Mouse (Mus musculus): Measurements from ENCODE around the gene Rnf187. TPM values are rescaled to one million over a fixed set of nuclear protein-coding genes. Genes with fewer than 3 reads are reported as not detected.

Rnf187 gene
- total and polyA plus RNA-seq, 3 experiments: 280 to 3,830 (median 337) TPM

GRCm38 (mm10) chr11:58914461-58915028, 24.2 kb downstream of the Rnf187 start:
- peak overlapping the region; percentile 73 for H3K9ac ChIP-seq (ENCODE audit: control insufficient read depth, low read depth, low read length, poor library complexity, severe bottlenecking)
- H3K9me3 ChIP-seq (replicated peaks; ENCODE audit: insufficient read depth, low read length): no peaks in the 10 kb centered on the region
- no peaks in the 10 kb centered on the region for H3K79me2 ChIP-seq (ENCODE audit: control insufficient read depth, insufficient read depth, low read length, poor library complexity)
- peaks cover 8 to 24% of the 10 kb centered on the region in 2 experiments for H3K4me1 ChIP-seq (ENCODE audit: control insufficient read depth in 1 of 2, insufficient read depth in 2 of 2, low read length in 2 of 2)
- H3K4me3 ChIP-seq (ENCODE audit: control insufficient read depth in 1 of 2, insufficient read depth in 1 of 2, low read depth in 2 of 2, low read length in 2 of 2): peak overlapping the region; percentile 29 to 86
- H3K27ac ChIP-seq (ENCODE audit: control insufficient read depth, low read depth, low read length): no peak overlapping the region
- peaks cover 0 to 16% of the 10 kb centered on the region in 2 experiments; a peak in 2 of 4 replicates for H3K36me3 ChIP-seq (ENCODE audit: control insufficient read depth in 1 of 2, insufficient read depth in 2 of 2, low read length in 2 of 2)
- peak; percentile 83 for DNase-seq (ENCODE audit: low read depth, low spot score)
- H3K27me3 ChIP-seq (ENCODE audit: control insufficient read depth in 1 of 2, insufficient read depth in 2 of 2, low read length in 2 of 2): no peaks in the 10 kb centered on the region; a peak in 1 of 4 replicates
- TF ChIP-seq JUND (IDR thresholded peaks at IDR 0.05; ENCODE audit: low read depth, low read length): no peak
- no peak for TF ChIP-seq TCF12 (IDR thresholded peaks at IDR 0.05; ENCODE audit: low read depth, low read length)
- 0 out of 2 replicates have a peak, but pooled peaks have one; percentile 33 for TF ChIP-seq TBP (IDR thresholded peaks at IDR 0.05; ENCODE audit: low read depth, low read length)
- no peak for TF ChIP-seq MAX (IDR thresholded peaks at IDR 0.05; ENCODE audit: low read length)
- TF ChIP-seq KAT2A (conservative IDR thresholded peaks at IDR 0.05; ENCODE audit: low read depth, low read length): no peak
- peak; percentile 67; the same call in 1 of the 2 replicates for TF ChIP-seq SIN3A (IDR thresholded peaks at IDR 0.05; ENCODE audit: low read length)
- TF ChIP-seq ZMIZ1 (IDR thresholded peaks at IDR 0.05; ENCODE audit: low read depth, low read length): no peak
- TF ChIP-seq CHD1 (IDR thresholded peaks at IDR 0.05; ENCODE audit: low read depth, low read length): no peak
- TF ChIP-seq EP300 (IDR thresholded peaks at IDR 0.05; ENCODE audit: low read depth in 1 of 2, low read length in 2 of 2): no peak
- no peak for TF ChIP-seq HCFC1 (IDR thresholded peaks at IDR 0.05; ENCODE audit: low read depth, low read length)
- TF ChIP-seq MYC (IDR thresholded peaks at IDR 0.05; ENCODE audit: low read depth, low read length): no peak
- no peak for TF ChIP-seq UBTF (IDR thresholded peaks at IDR 0.05; ENCODE audit: borderline replicate concordance, insufficient read depth, low read depth, low read length)
- no peak; the same call in 1 of the 2 replicates for TF ChIP-seq RCOR1 (IDR thresholded peaks at IDR 0.05; ENCODE audit: low read depth, low read length)
- TF ChIP-seq ETS1 (IDR thresholded peaks at IDR 0.05; ENCODE audit: low read depth, low read length): no peak
- TF ChIP-seq USF1 (IDR thresholded peaks at IDR 0.05; ENCODE audit: low read depth, low read length): no peak
- TF ChIP-seq MEF2A (IDR thresholded peaks at IDR 0.05; ENCODE audit: extremely low read depth, insufficient replicate concordance, low read depth, low read length, poor library complexity, severe bottlenecking): no peak
- TF ChIP-seq POLR2AphosphoS2 (IDR thresholded peaks at IDR 0.05; ENCODE audit: low read length): no peak
- TF ChIP-seq MAZ (IDR thresholded peaks at IDR 0.05; ENCODE audit: low read depth, low read length): no peak
- peak; percentile 40; the same call in 1 of the 2 replicates for TF ChIP-seq ZC3H11A (IDR thresholded peaks at IDR 0.05; ENCODE audit: low read depth, low read length)
- no peak for TF ChIP-seq ZKSCAN1 (IDR thresholded peaks at IDR 0.05; ENCODE audit: low read depth, low read length)
- TF ChIP-seq ELF1 (IDR thresholded peaks at IDR 0.05; ENCODE audit: low read depth, low read length): no peak
- TF ChIP-seq E2F4 (IDR thresholded peaks at IDR 0.05; ENCODE audit: borderline replicate concordance, low read depth, low read length): no peak
- TF ChIP-seq TAL1 (IDR thresholded peaks at IDR 0.05; ENCODE audit: low read length): no peak
- no peak for TF ChIP-seq NRF1 (IDR thresholded peaks at IDR 0.05; ENCODE audit: insufficient read depth, low read depth, low read length, poor library complexity, severe bottlenecking)
- TF ChIP-seq SMC3 (IDR thresholded peaks at IDR 0.05; ENCODE audit: low read depth, low read length): peak; percentile 46
- TF ChIP-seq MYB (IDR thresholded peaks at IDR 0.05; ENCODE audit: low read depth, low read length): 0 out of 2 replicates have a peak, but pooled peaks have one; percentile 16
- TF ChIP-seq CTCF (IDR thresholded peaks at IDR 0.05 in 2 of 3, conservative IDR thresholded peaks at IDR 0.05 in 1 of 3; ENCODE audit: control insufficient read depth in 1 of 3, insufficient read depth in 1 of 3, low read depth in 2 of 3, low read length in 3 of 3, poor library complexity in 1 of 3, severe bottlenecking in 1 of 3): peak; percentile 50 to 72 (median 71)
- TF ChIP-seq NELFE (IDR thresholded peaks at IDR 0.05; ENCODE audit: low read depth, low read length): peak; percentile 38; the same call in 1 of the 2 replicates
- peak; percentile 62 for TF ChIP-seq RAD21 (IDR thresholded peaks at IDR 0.05; ENCODE audit: low read depth, low read length)
- TF ChIP-seq POLR2AphosphoS5 (IDR thresholded peaks at IDR 0.05; ENCODE audit: borderline replicate concordance, low read depth, low read length): no peak

Data from MEL (cell line).